In genomic region chr5:118035786-118036185, GRCm38 (mm10) we compare ENCODE assay signal across 21 mouse cellular contexts. TPM values are rescaled to one million over a fixed set of nuclear protein-coding genes. Genes with fewer than 3 reads are reported as not detected.
DNase-seq lines count a peak whose midpoint lies in the region; ATAC-seq and TF ChIP-seq lines count a peak whose summit lies in the region.
"Had no signal": no experiment of that assay in that cellular context is flagged by ENCODE, and none has a peak within 500 bp of the region (broad histone marks: within the 10 kb centered on the region; RNA-seq: fewer than 3 reads in every experiment).

No protein-coding gene starts in this region.

- H3K9ac ChIP-seq in hindbrain, embryonic 12.5 days, result no peak overlapping the region
- H3K9ac ChIP-seq in liver, embryonic 12.5 days, result no peak overlapping the region
- H3K9ac ChIP-seq: embryonic facial prominence, embryonic 13.5 days; forebrain, embryonic 12.5 days; forebrain, postnatal 0 days; heart, embryonic 13.5 days had no signal

- H3K36me3 ChIP-seq in E14TG2a.4 (ENCODE audit: insufficient read depth, low read length), result no peaks in the 10 kb centered on the region
- no peaks in the 10 kb centered on the region for H3K36me3 ChIP-seq in hindbrain, embryonic 12.5 days
- no peaks in the 10 kb centered on the region for H3K36me3 ChIP-seq in liver, embryonic 12.5 days
- H3K36me3 ChIP-seq: embryonic facial prominence, embryonic 13.5 days; forebrain, embryonic 12.5 days had no signal

- no peak for TF ChIP-seq POLR2A in cerebellum, adult 2 months (IDR thresholded peaks at IDR 0.05; ENCODE audit: borderline replicate concordance, insufficient read depth, low read length)

- peaks cover 6% of the 10 kb centered on the region for H3K9me3 ChIP-seq in E14TG2a.4 (ENCODE audit: low read length)
- H3K9me3 ChIP-seq in hindbrain, embryonic 12.5 days (replicated peaks), result no peaks in the 10 kb centered on the region
- H3K9me3 ChIP-seq in liver, embryonic 12.5 days (replicated peaks), result peaks cover 5% of the 10 kb centered on the region; the same call in 1 of the 2 replicates
- H3K9me3 ChIP-seq: embryonic facial prominence, embryonic 13.5 days had no signal

- DNase-seq in cerebellum, adult 2 months, result no peak
- DNase-seq in cerebellum, adult 11 months, result no peak
- DNase-seq in T-cell, adult 2 months (ENCODE audit: low spot score), result peak; percentile 31
- DNase-seq in naive thymus-derived CD4-positive, alpha-beta T cell, adult 2 months (ENCODE audit: low read depth), result peak; percentile 60
- no peak for DNase-seq in natural killer cell, adult 2 months (ENCODE audit: low spot score in 2 of 2)
- DNase-seq: adrenal gland, postnatal 14 days; cerebellum, adult 8-10 months; forebrain, postnatal 0 days; gastrocnemius, adult 2 months; gastrocnemius, postnatal 36 days; heart, adult 11 months; heart, postnatal 36 days; kidney, adult 11 months had no signal

- no peaks in the 10 kb centered on the region for H3K27me3 ChIP-seq in cerebellum, adult 2 months (ENCODE audit: control insufficient read depth, insufficient read depth, low read length)
- H3K27me3 ChIP-seq in E14TG2a.4 (ENCODE audit: insufficient read depth, low read length), result peaks cover under 1% of the 10 kb centered on the region; the same call in 1 of the 2 replicates
- H3K27me3 ChIP-seq in hindbrain, embryonic 12.5 days, result peaks cover 11% of the 10 kb centered on the region
- peaks cover 56% of the 10 kb centered on the region for H3K27me3 ChIP-seq in liver, embryonic 12.5 days (replicated peaks)

- no peak for ATAC-seq in hindbrain, embryonic 12.5 days (ENCODE audit: low FRiP score)
- no peak for ATAC-seq in liver, embryonic 12.5 days
- ATAC-seq: activated CD4-positive, CD25-positive, alpha-beta regulatory T cell, adult 4 months; forebrain, postnatal 0 days; hindbrain, embryonic 16.5 days had no signal

- H3K27ac ChIP-seq in cerebellum, adult 2 months (ENCODE audit: insufficient read depth, low read length), result peak overlapping the region; percentile 35; the same call in 1 of the 2 replicates
- no peak overlapping the region for H3K27ac ChIP-seq in hindbrain, embryonic 12.5 days
- H3K27ac ChIP-seq in liver, embryonic 12.5 days, result no peak overlapping the region
- H3K27ac ChIP-seq: embryonic facial prominence, embryonic 13.5 days; forebrain, embryonic 12.5 days; gastrocnemius, adult 2 months; heart, embryonic 13.5 days had no signal

- no peak for TF ChIP-seq CTCF in cerebellum, adult 2 months (IDR thresholded peaks at IDR 0.05; ENCODE audit: borderline replicate concordance, insufficient read depth, low read depth, low read length)
- no peak for TF ChIP-seq CTCF in E14TG2a.4 (conservative IDR thresholded peaks at IDR 0.05; ENCODE audit: low read length)

- H3K4me2 ChIP-seq in hindbrain, embryonic 12.5 days (replicated peaks), result no peak overlapping the region
- no peak overlapping the region for H3K4me2 ChIP-seq in liver, embryonic 12.5 days
- H3K4me2 ChIP-seq: embryonic facial prominence, embryonic 13.5 days; forebrain, embryonic 12.5 days; heart, embryonic 13.5 days had no signal

- peaks cover 59% of the 10 kb centered on the region for H3K4me1 ChIP-seq in cerebellum, adult 2 months (ENCODE audit: control insufficient read depth, insufficient read depth, low read length)
- peaks cover 75% of the 10 kb centered on the region for H3K4me1 ChIP-seq in E14TG2a.4 (replicated peaks; ENCODE audit: low read depth, low read length)
- peaks cover 21% of the 10 kb centered on the region for H3K4me1 ChIP-seq in hindbrain, embryonic 12.5 days
- H3K4me1 ChIP-seq in liver, embryonic 12.5 days, result 0 out of 2 replicates have a peak, but pooled peaks cover 10% of the 10 kb centered on the region

- 16% methylated on average over 3 of the region's 3 CpGs for WGBS in cerebellum, adult 2 months
- WGBS in hindbrain, embryonic 12.5 days, result 64% methylated on average over 3 of the region's 3 CpGs
- WGBS in liver, embryonic 12.5 days (ENCODE audit: insufficient replicate concordance), result 33% methylated on average over 3 of the region's 3 CpGs

- no peak overlapping the region for H3K4me3 ChIP-seq in cerebellum, adult 2 months (replicated peaks; ENCODE audit: insufficient read depth, low read depth, low read length)
- peak overlapping the region; percentile 67 for H3K4me3 ChIP-seq in E14TG2a.4 (replicated peaks; ENCODE audit: low read length)
- no peak overlapping the region for H3K4me3 ChIP-seq in hindbrain, embryonic 12.5 days
- H3K4me3 ChIP-seq in liver, embryonic 12.5 days, result no peak overlapping the region
- H3K4me3 ChIP-seq: embryonic facial prominence, embryonic 13.5 days; forebrain, embryonic 12.5 days; gastrocnemius, adult 2 months; heart, embryonic 13.5 days had no signal

RNA-seq across cellular contexts. Expression of gene Tesc, which starts 8.2 kb away (rescaled TPM):
- polyA plus RNA-seq in cerebellum, adult 2 months (2012; rRNA removed), result 95.4 and 102 TPM in 2 replicates
- polyA plus RNA-seq in hindbrain, embryonic 12.5 days (2016; fragmentation: Nextera tagmentation; extraction: Ambion mirVana), result 0.53 and 0.56 TPM in 2 replicates
- 1.5 and 2.0 TPM in 2 replicates for polyA plus RNA-seq in liver, embryonic 12.5 days (2016; fragmentation: Nextera tagmentation; extraction: Ambion mirVana)

RNA-seq across cellular contexts. Expression of gene Fbxo21, which starts 59.3 kb away (rescaled TPM):
- polyA plus RNA-seq in cerebellum, adult 2 months (2012; rRNA removed), result 114 and 124 TPM in 2 replicates
- polyA plus RNA-seq in hindbrain, embryonic 12.5 days (2016; fragmentation: Nextera tagmentation; extraction: Ambion mirVana), result 132 and 133 TPM in 2 replicates
- polyA plus RNA-seq in liver, embryonic 12.5 days (2016; fragmentation: Nextera tagmentation; extraction: Ambion mirVana), result 28.1 and 28.3 TPM in 2 replicates

Comparison
In these comparisons a context has a peak if more than half of its experiments do, and no peak if none do; other contexts are left out.
1. DNase-seq: peak in T-cell, adult 2 months (single experiment) and naive thymus-derived CD4-positive, alpha-beta T cell, adult 2 months (single experiment); none in cerebellum, adult 2 months (0 of 2), cerebellum, adult 11 months (single experiment) and natural killer cell, adult 2 months (0 of 2).
2. RNA of gene Tesc, which starts 8.2 kb away (polyA plus RNA-seq): 95.4 to 102 TPM in cerebellum, adult 2 months; 1.5 to 2.0 TPM in liver, embryonic 12.5 days and 0.53 to 0.56 TPM in hindbrain, embryonic 12.5 days; every median in the first group is over 10 times any median in the second.